Mouse (Mus musculus): Measurements from ENCODE around the gene Slc6a15. TPM values are rescaled to one million over a fixed set of nuclear protein-coding genes. Genes with fewer than 3 reads are reported as not detected.

The Slc6a15 gene
- under 1 TPM; 0.23 to 0.86 TPM for total RNA-seq (2021)
- long read RNA-seq, experiment 1, partial matches to known transcripts, result 0 of 2 reads
- long read RNA-seq, experiment 1, other reads (novel, unspliced or antisense), result 1 of 2 reads
- long read RNA-seq, experiment 2, result 0 reads

DNA sequence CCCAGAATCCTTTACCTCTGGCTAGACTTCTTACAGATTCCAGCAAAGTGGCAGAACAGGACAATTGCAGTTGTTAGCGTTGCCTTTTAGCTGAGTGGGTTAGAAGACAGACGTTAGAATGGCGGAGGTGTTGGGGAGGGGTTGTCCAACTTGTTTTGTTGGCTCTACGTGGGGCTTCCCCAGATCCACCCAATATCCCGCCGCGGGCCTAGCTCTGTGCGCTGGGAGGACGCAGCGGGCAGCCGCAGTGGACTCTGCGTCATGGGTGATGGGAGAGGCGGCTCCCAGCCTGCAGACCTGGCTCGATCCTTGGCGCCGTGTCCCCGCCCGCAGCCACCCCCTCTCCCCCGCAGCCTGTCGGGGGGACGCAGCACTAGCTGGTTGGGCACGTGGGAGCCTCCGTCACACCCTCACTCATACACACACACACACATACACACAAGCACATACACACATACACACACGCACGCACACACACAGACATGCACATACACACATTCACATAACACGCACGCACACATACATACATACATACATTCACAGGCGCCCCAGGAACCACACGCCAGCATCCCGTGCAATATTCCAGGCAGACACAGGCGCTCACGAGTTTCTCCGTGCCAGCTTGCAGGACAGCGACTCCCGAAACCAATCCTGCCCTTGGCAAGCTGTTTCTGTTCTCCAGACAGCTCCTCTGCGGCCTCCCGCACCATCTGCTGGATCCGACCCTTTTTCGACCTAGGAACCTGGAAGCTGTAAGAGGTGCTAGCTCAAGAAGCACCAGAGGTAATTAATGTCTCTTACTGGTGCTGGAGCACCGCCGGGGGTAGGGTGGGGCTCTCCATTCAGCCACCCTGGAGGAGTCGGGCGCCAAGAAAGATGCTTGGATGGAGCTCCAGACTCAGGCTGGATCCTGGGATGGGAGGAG is at the start of gene Slc6a15:
TSS of gene Slc6a15 (plus strand) at position 413 of the 925 bp plus-strand sequence.
- peak; percentile 6 for DNase-seq

GRCm38 (mm10) chr10:103321941-103322340 is 45.6 kb upstream of the Slc6a15 start:
- no peak for DNase-seq

GRCm38 (mm10) chr10:103323386-103323785 is 44.2 kb upstream of the Slc6a15 start:
- DNase-seq, result no peak

DNA sequence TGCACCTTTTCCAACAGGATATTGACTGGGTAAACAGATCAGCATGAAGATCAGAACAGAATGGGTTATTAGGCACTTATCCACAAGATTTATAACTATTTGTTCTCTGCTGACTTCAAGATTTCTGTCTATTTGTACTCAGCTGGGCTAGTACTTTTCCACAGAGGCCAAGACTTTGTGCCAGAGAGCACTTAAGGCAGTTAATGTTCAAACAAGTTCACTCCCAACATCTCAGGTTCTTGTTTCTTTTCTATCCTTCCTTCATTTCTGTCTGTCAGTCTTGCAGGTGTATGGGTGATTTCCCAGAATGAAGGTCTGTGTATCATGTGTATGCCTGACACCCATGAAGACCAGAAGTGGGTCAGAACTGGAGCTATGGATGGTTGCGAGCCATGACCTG is 33.3 kb upstream of the Slc6a15 start:
- DNase-seq, result no peak

DNA sequence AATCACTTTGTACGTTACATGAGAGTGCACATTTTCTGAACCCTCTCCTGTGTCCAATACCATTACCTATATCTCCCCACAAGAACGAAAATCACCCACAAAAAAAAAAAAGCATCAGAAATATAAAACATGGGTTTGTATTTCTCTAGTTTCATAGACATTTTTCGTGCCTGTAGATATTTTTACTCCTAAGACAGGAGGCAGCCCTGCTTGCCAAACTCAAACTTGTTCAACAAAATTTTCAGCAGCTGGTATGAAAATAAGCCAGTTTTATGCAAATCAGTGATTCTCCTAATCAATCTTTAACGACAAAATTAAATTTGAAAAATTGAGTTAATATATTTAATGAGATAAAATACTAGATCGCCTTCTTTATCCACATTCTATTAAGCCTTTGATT is 27.7 kb upstream of the Slc6a15 start:
- DNase-seq, result no peak

- DNase-seq, result no peak
Measured at GRCm38 (mm10) chr10:103346797-103347196, 20.8 kb upstream of the Slc6a15 start.

GRCm38 (mm10) chr10:103368296-103369080 is 905 bp downstream of the Slc6a15 start:
- DNase-seq, result peak; percentile 5

- peak; percentile 15 for DNase-seq
Measured at GRCm38 (mm10) chr10:103369081-103369420, 1.5 kb downstream of the Slc6a15 start.

DNA sequence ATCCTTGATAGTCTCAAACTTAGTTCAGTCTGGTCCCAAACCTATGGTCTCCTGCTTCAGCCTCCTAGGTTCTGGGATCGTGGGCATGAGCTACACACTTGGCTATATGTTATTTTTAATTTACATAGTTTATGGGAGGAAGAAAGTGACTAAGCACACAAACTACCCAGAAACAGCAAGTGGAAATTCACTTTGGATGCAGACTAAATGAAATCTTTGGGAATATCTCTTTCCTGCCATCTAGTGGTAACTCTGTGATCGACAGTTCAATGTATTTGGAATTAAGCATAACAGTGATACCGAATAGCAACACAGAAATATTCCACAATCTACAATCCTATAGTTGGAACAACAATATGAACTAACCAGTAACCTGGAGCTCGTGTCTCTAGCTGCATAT is 34.6 kb downstream of the Slc6a15 start:
- no peak for DNase-seq

DNA sequence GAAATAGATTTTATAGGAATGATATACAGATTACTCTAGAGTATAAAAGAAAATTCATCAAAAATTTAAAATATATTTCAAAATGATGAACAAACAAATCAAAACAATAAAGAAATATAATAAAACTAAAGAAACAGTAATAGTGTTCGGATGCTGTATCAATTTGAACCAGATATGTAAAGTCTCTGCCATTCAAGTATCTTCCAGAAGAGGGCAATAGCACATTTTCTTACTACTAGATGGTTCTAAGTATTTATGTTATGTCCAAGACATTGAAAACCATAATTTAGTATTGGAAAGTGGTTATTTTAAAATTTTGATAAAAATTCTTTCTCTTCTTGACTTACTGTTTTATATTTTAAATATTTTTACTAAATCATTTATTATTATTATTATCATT is 60.1 kb downstream of the Slc6a15 start:
- DNase-seq, result no peak

- DNase-seq, result no peak
Measured at GRCm38 (mm10) chr10:103442588-103442987, 75.0 kb downstream of the Slc6a15 start.

GRCm38 (mm10) chr10:103443070-103443469 is 75.5 kb downstream of the Slc6a15 start:
- no peak for DNase-seq

DNA sequence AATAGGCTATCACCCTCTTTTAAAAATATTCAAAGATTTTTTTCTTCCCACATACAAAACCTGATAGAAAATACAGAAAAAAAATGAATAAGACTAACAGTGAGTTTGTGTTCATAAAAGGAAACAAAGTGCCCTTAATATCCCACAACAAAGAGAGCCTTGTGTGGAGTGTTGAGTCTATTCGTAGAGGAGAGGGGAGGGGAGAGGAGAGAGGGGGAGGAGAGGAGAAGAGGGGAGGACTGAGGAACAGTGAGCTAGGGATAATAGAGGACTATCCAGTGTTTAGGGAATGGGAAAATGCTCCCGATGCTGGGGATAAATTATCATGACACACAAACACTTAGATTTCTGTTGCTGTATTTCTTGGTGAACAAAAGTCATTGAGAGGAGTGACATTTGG is 80.8 kb downstream of the Slc6a15 start:
- DNase-seq, result no peak

DNA sequence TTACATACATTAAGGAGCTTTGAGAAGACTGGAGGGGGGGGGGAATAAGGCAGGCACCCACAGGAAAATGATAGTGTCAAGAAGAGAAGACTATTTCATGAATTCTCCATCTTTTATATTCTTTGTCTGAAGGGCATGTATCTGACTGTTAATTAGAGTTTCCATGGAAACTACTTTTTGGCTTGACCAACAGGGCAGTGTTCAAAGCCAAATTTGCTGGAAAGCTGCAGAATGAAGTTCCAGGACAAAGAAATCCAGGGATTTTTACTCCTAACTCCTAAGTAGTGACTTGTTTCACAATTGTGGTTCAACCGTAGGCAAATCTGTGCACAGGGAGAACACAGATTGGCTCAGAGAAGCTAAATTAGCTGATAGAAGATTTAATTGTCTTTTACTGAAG is 90.3 kb downstream of the Slc6a15 start:
- DNase-seq, result no peak

Other genes starting within 250 kb of the Slc6a15 start
- not detected for gene Lrriq1, start 131.5 kb upstream of the Slc6a15 start, total RNA-seq (2021)

Measured in gastrocnemius, postnatal 10 days (tissue).